In genomic region chr1:12291787-12292186, GRCm38 (mm10) we compare ENCODE assay signal across 20 mouse cellular contexts.
A peak's percentile ranks its signal among the peaks of the same experiment; 100 is the strongest.
DNase-seq lines count a peak whose midpoint lies in the region; ATAC-seq lines count a peak whose summit lies in the region.
"Had no signal": no experiment of that assay in that cellular context is flagged by ENCODE, and none has a peak within 500 bp of the region (broad histone marks: within the 10 kb centered on the region; RNA-seq: fewer than 3 reads in every experiment).

No protein-coding gene starts in this region.

- H3K9me3 ChIP-seq in hindbrain, embryonic 14.5 days (ENCODE audit: control insufficient read depth, low read length), result no peaks in the 10 kb centered on the region
- no peaks in the 10 kb centered on the region for H3K9me3 ChIP-seq in hindbrain, embryonic 11.5 days (ENCODE audit: control insufficient read depth, low read length)
- no peaks in the 10 kb centered on the region for H3K9me3 ChIP-seq in embryonic facial prominence, embryonic 14.5 days (ENCODE audit: control insufficient read depth, low read length)
- no peaks in the 10 kb centered on the region for H3K9me3 ChIP-seq in forebrain, embryonic 14.5 days (replicated peaks; ENCODE audit: control insufficient read depth, low read length)
- H3K9me3 ChIP-seq in forebrain, embryonic 12.5 days, result no peaks in the 10 kb centered on the region
- H3K9me3 ChIP-seq: limb, embryonic 13.5 days had no signal

- H3K27me3 ChIP-seq in hindbrain, embryonic 14.5 days (ENCODE audit: control insufficient read depth, insufficient read depth, low read length), result no peaks in the 10 kb centered on the region
- no peaks in the 10 kb centered on the region for H3K27me3 ChIP-seq in hindbrain, embryonic 11.5 days (ENCODE audit: control insufficient read depth, insufficient read depth, low read length)
- H3K27me3 ChIP-seq in embryonic facial prominence, embryonic 14.5 days (replicated peaks; ENCODE audit: control insufficient read depth, insufficient read depth, low read length), result no peaks in the 10 kb centered on the region
- H3K27me3 ChIP-seq in forebrain, embryonic 14.5 days (replicated peaks; ENCODE audit: control insufficient read depth, insufficient read depth, low read length), result no peaks in the 10 kb centered on the region
- no peaks in the 10 kb centered on the region for H3K27me3 ChIP-seq in forebrain, embryonic 12.5 days
- H3K27me3 ChIP-seq: limb, embryonic 13.5 days; Patski had no signal

- no peaks in the 10 kb centered on the region for H3K36me3 ChIP-seq in hindbrain, embryonic 14.5 days (replicated peaks; ENCODE audit: control insufficient read depth, insufficient read depth)
- no peaks in the 10 kb centered on the region for H3K36me3 ChIP-seq in hindbrain, embryonic 11.5 days (ENCODE audit: control insufficient read depth, insufficient read depth, low read length)
- no peaks in the 10 kb centered on the region for H3K36me3 ChIP-seq in embryonic facial prominence, embryonic 14.5 days (ENCODE audit: control insufficient read depth, insufficient read depth, low read length)
- H3K36me3 ChIP-seq in forebrain, embryonic 14.5 days (ENCODE audit: control insufficient read depth, insufficient read depth, low read length), result no peaks in the 10 kb centered on the region
- H3K36me3 ChIP-seq in forebrain, embryonic 12.5 days (replicated peaks), result no peaks in the 10 kb centered on the region
- H3K36me3 ChIP-seq: limb, embryonic 13.5 days had no signal

- H3K4me2 ChIP-seq in hindbrain, embryonic 14.5 days (replicated peaks), result no peak overlapping the region
- H3K4me2 ChIP-seq in hindbrain, embryonic 11.5 days (replicated peaks; ENCODE audit: low read depth, low read length), result no peak overlapping the region
- H3K4me2 ChIP-seq in embryonic facial prominence, embryonic 14.5 days (ENCODE audit: low read depth, low read length), result no peak overlapping the region
- no peak overlapping the region for H3K4me2 ChIP-seq in forebrain, embryonic 14.5 days (ENCODE audit: low read length)
- no peak overlapping the region for H3K4me2 ChIP-seq in forebrain, embryonic 12.5 days
- H3K4me2 ChIP-seq: heart, embryonic 11.5 days; limb, embryonic 13.5 days had no signal

- no peak overlapping the region for H3K9ac ChIP-seq in hindbrain, embryonic 14.5 days
- H3K9ac ChIP-seq in hindbrain, embryonic 11.5 days (ENCODE audit: low read depth, low read length), result no peak overlapping the region
- H3K9ac ChIP-seq in embryonic facial prominence, embryonic 14.5 days (ENCODE audit: low read depth, low read length), result no peak overlapping the region
- no peak overlapping the region for H3K9ac ChIP-seq in forebrain, embryonic 14.5 days (ENCODE audit: low read length)
- no peak overlapping the region for H3K9ac ChIP-seq in forebrain, embryonic 12.5 days
- H3K9ac ChIP-seq: limb, embryonic 13.5 days had no signal

- no peak overlapping the region for H3K4me3 ChIP-seq in hindbrain, embryonic 14.5 days (replicated peaks; ENCODE audit: low read length)
- H3K4me3 ChIP-seq in hindbrain, embryonic 11.5 days (ENCODE audit: low read depth, low read length), result no peak overlapping the region
- no peak overlapping the region for H3K4me3 ChIP-seq in embryonic facial prominence, embryonic 14.5 days (ENCODE audit: low read depth, low read length)
- no peak overlapping the region for H3K4me3 ChIP-seq in forebrain, embryonic 14.5 days (ENCODE audit: low read depth, low read length)
- H3K4me3 ChIP-seq in forebrain, embryonic 12.5 days (replicated peaks), result no peak overlapping the region
- H3K4me3 ChIP-seq: limb, embryonic 13.5 days had no signal

- 0 out of 2 replicates have a peak, but pooled peaks have one; percentile 27 for ATAC-seq in hindbrain, embryonic 14.5 days (ENCODE audit: low FRiP score)
- no peak for ATAC-seq in hindbrain, embryonic 11.5 days (ENCODE audit: low FRiP score)
- 0 out of 2 replicates have a peak, but pooled peaks have one; percentile 21 for ATAC-seq in embryonic facial prominence, embryonic 14.5 days (ENCODE audit: low read depth)
- no peak for ATAC-seq in forebrain, embryonic 14.5 days
- no peak for ATAC-seq in forebrain, embryonic 12.5 days (ENCODE audit: low FRiP score)
- ATAC-seq: activated CD4-positive, CD25-positive, alpha-beta regulatory T cell, adult 4 months; Patski had no signal

- no peak overlapping the region for H3K27ac ChIP-seq in hindbrain, embryonic 14.5 days
- H3K27ac ChIP-seq in hindbrain, embryonic 11.5 days (ENCODE audit: low read depth, low read length), result no peak overlapping the region
- peak overlapping the region; percentile 33 for H3K27ac ChIP-seq in embryonic facial prominence, embryonic 14.5 days (replicated peaks; ENCODE audit: low read depth, low read length)
- no peak overlapping the region for H3K27ac ChIP-seq in forebrain, embryonic 14.5 days (ENCODE audit: low read depth, low read length)
- H3K27ac ChIP-seq in forebrain, embryonic 12.5 days, result no peak overlapping the region
- H3K27ac ChIP-seq: limb, embryonic 13.5 days had no signal

- 41% methylated on average over 1 of the region's 1 CpGs for WGBS in hindbrain, embryonic 14.5 days
- whole genome bisulfite sequencing in hindbrain, embryonic 11.5 days, result 43% methylated on average over 1 of the region's 1 CpGs
- WGBS in embryonic facial prominence, embryonic 14.5 days, result 57% methylated on average over 1 of the region's 1 CpGs
- 56% methylated on average over 1 of the region's 1 CpGs for WGBS in forebrain, embryonic 14.5 days
- WGBS in forebrain, embryonic 12.5 days, result 74% methylated on average over 1 of the region's 1 CpGs

- DNase-seq in hindbrain, embryonic 14.5 days (ENCODE audit: low spot score), result no peak
- DNase-seq in hindbrain, embryonic 11.5 days (ENCODE audit: low spot score), result no peak
- DNase-seq in ovary, adult 18-20 months (ENCODE audit: low spot score), result peak; percentile 23
- no peak for DNase-seq in ovary, postnatal 36 days (ENCODE audit: low spot score)
- peak; percentile 58 for DNase-seq in embryonic facial prominence, embryonic 14.5 days (ENCODE audit: low spot score)
- no peak for DNase-seq in forebrain, embryonic 14.5 days (ENCODE audit: low spot score)
- DNase-seq in embryo, embryonic 11 days, result no peak
- DNase-seq: cerebellum, adult 11-12 months; cerebellum, postnatal 25 days; gastrocnemius, postnatal 36 days; heart, postnatal 36 days; kidney, adult 9 months; kidney, postnatal 36 days; layer of hippocampus, adult 9-11 months; thymus, adult 18-20 months had no signal

- no peaks in the 10 kb centered on the region for H3K4me1 ChIP-seq in hindbrain, embryonic 14.5 days (replicated peaks; ENCODE audit: control insufficient read depth, insufficient read depth, low read length)
- H3K4me1 ChIP-seq in hindbrain, embryonic 11.5 days (replicated peaks; ENCODE audit: control insufficient read depth, insufficient read depth, low read length), result no peaks in the 10 kb centered on the region
- peaks cover 15% of the 10 kb centered on the region for H3K4me1 ChIP-seq in embryonic facial prominence, embryonic 14.5 days (ENCODE audit: control insufficient read depth, insufficient read depth, low read length)
- H3K4me1 ChIP-seq in forebrain, embryonic 14.5 days (ENCODE audit: control insufficient read depth, insufficient read depth, low read length), result no peaks in the 10 kb centered on the region
- no peaks in the 10 kb centered on the region for H3K4me1 ChIP-seq in forebrain, embryonic 12.5 days

Comparison
In these comparisons a context has a peak if more than half of its experiments do, and no peak if none do; other contexts are left out.
1. ATAC-seq: peak in hindbrain, embryonic 14.5 days (single experiment) and embryonic facial prominence, embryonic 14.5 days (single experiment); none in hindbrain, embryonic 11.5 days (single experiment), forebrain, embryonic 14.5 days (single experiment) and forebrain, embryonic 12.5 days (single experiment).
2. DNase-seq: peak in ovary, adult 18-20 months (single experiment) and embryonic facial prominence, embryonic 14.5 days (single experiment); none in hindbrain, embryonic 14.5 days (single experiment), hindbrain, embryonic 11.5 days (single experiment), ovary, postnatal 36 days (single experiment), forebrain, embryonic 14.5 days (single experiment) and embryo, embryonic 11 days (single experiment).